9 mouse cellular contexts compared by ENCODE assay signal in the genomic region with DNA sequence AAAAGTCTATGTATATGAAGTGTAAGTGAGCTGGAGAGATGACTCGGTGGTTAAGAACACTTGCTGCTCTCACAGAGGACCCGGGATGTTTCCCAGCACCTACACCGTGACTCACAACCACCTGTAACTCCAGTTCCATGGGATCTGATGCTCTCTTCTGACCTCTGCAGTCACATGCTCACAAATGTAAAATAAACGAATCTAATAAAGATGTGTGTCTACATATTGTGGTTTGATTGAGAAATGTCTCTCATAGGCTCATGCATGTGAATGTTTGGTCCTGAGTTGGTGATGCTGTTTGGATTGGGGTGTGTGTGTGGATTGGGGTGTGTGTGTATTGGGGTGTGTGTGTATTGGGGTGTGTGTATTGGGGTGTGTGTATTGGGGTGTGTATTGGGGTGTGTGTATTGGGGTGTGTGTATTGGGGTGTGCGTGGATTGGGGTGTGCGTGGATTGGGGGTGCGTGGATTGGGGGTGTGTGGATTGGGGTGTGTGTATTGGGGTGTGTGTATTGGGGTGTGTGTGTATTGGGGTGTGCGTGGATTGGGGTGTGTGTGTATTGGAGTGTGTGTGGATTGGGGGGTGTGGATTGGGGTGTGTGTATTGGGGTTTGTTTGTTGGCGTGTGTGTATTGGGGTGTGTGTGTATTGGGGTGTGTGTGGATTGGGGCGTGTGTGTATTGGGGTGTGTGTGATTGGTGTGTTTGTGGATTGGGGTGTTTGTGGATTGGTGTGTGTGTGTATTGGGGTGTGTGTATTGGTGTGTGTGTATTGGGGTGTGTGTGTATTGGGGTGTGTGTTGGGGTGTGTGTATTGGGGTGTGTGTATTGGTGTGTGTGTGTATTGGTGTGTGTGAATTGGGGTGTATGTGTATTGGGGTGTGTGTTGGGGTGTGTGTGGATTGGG. TPM values are rescaled to one million over a fixed set of nuclear protein-coding genes. Genes with fewer than 3 reads are reported as not detected.
A peak's percentile ranks its signal among the peaks of the same experiment; 100 is the strongest.
DNase-seq lines count a peak whose midpoint lies in the region; ATAC-seq and TF ChIP-seq lines count a peak whose summit lies in the region.
"Had no signal": no experiment of that assay in that cellular context is flagged by ENCODE, and none has a peak within 500 bp of the region (broad histone marks: within the 10 kb centered on the region; RNA-seq: fewer than 3 reads in every experiment).

No protein-coding gene starts in this region.

- no peak overlapping the region for H3K4me3 ChIP-seq in intestine, embryonic 14.5 days (ENCODE audit: low read depth, low read length)
- no peak overlapping the region for H3K4me3 ChIP-seq in intestine, embryonic 16.5 days (ENCODE audit: low read length)
- H3K4me3 ChIP-seq in midbrain, postnatal 0 days (ENCODE audit: low read depth, low read length): no peak overlapping the region
- H3K4me3 ChIP-seq in gastrocnemius, adult 2 months: no peak overlapping the region

- peak; percentile 71; the same call in 1 of the 2 replicates for ATAC-seq in intestine, embryonic 14.5 days (replicated peaks; ENCODE audit: low FRiP score, low TSS enrichment, low read depth)
- no peak for ATAC-seq in intestine, embryonic 16.5 days
- ATAC-seq in granulocyte monocyte progenitor cell, adult 5-6 weeks (replicated peaks; ENCODE audit: poor library complexity, severe bottlenecking): peak; percentile 52; the same call in 1 of the 2 replicates
- peak; percentile 83 for ATAC-seq in midbrain, postnatal 0 days (ENCODE audit: low FRiP score)

- H3K9me3 ChIP-seq in intestine, embryonic 14.5 days (ENCODE audit: control insufficient read depth, low read length): no peaks in the 10 kb centered on the region
- H3K9me3 ChIP-seq in intestine, embryonic 16.5 days (ENCODE audit: control insufficient read depth, low read length): no peaks in the 10 kb centered on the region
- no peaks in the 10 kb centered on the region for H3K9me3 ChIP-seq in midbrain, postnatal 0 days (ENCODE audit: low read length)

- intact Hi-C loops in gastrocnemius, adult 2 months (cut with DNase I): no loop called here

- H3K4me1 ChIP-seq in intestine, embryonic 14.5 days (replicated peaks; ENCODE audit: control insufficient read depth, insufficient read depth, low read length): no peaks in the 10 kb centered on the region
- H3K4me1 ChIP-seq in intestine, embryonic 16.5 days (ENCODE audit: control insufficient read depth, insufficient read depth, low read length): no peaks in the 10 kb centered on the region
- no peaks in the 10 kb centered on the region for H3K4me1 ChIP-seq in midbrain, postnatal 0 days (ENCODE audit: insufficient read depth, low read length)

- H3K27ac ChIP-seq in intestine, embryonic 14.5 days (ENCODE audit: low read depth): no peak overlapping the region
- no peak overlapping the region for H3K27ac ChIP-seq in intestine, embryonic 16.5 days (ENCODE audit: low read length)
- H3K27ac ChIP-seq in midbrain, postnatal 0 days (ENCODE audit: low read depth, low read length): no peak overlapping the region
- no peak overlapping the region for H3K27ac ChIP-seq in gastrocnemius, adult 2 months

- no peak overlapping the region for H3K4me2 ChIP-seq in intestine, embryonic 14.5 days (ENCODE audit: low read length)
- no peak overlapping the region for H3K4me2 ChIP-seq in intestine, embryonic 16.5 days (ENCODE audit: low read depth, low read length)
- no peak overlapping the region for H3K4me2 ChIP-seq in midbrain, postnatal 0 days (ENCODE audit: low read depth, low read length, poor library complexity, severe bottlenecking)

- 69% methylated on average over 10 of the region's 10 CpGs for WGBS in intestine, embryonic 14.5 days
- 64% methylated on average over 10 of the region's 10 CpGs for WGBS in intestine, embryonic 16.5 days
- 71% methylated on average over 10 of the region's 10 CpGs for WGBS in midbrain, postnatal 0 days

- DNase-seq in intestine, embryonic 14.5 days (ENCODE audit: low spot score): no peak
- DNase-seq in MN1 (ENCODE audit: low spot score): peak; percentile 58
- DNase-seq in midbrain, postnatal 0 days (ENCODE audit: low spot score): no peak
- DNase-seq in gastrocnemius, adult 2 months: no peak
- DNase-seq in cerebellum, postnatal 14 days: no peak
- DNase-seq in thymus, adult 18-20 months: no peak
- DNase-seq: gastrocnemius, postnatal 10 days had no signal

- H3K36me3 ChIP-seq in intestine, embryonic 14.5 days (ENCODE audit: control insufficient read depth, insufficient read depth, low read length): no peaks in the 10 kb centered on the region
- no peaks in the 10 kb centered on the region for H3K36me3 ChIP-seq in intestine, embryonic 16.5 days (ENCODE audit: control insufficient read depth, insufficient read depth, low read length)
- H3K36me3 ChIP-seq in midbrain, postnatal 0 days (ENCODE audit: insufficient read depth, low read length): no peaks in the 10 kb centered on the region

- H3K27me3 ChIP-seq in intestine, embryonic 14.5 days (replicated peaks; ENCODE audit: control insufficient read depth, insufficient read depth, low read length): no peaks in the 10 kb centered on the region
- no peaks in the 10 kb centered on the region for H3K27me3 ChIP-seq in intestine, embryonic 16.5 days (replicated peaks; ENCODE audit: control insufficient read depth, insufficient read depth, low read length)
- no peaks in the 10 kb centered on the region for H3K27me3 ChIP-seq in midbrain, postnatal 0 days (ENCODE audit: insufficient read depth, low read length)

- H3K9ac ChIP-seq in intestine, embryonic 14.5 days (ENCODE audit: low read length): no peak overlapping the region
- no peak overlapping the region for H3K9ac ChIP-seq in intestine, embryonic 16.5 days (ENCODE audit: low read depth, low read length)
- H3K9ac ChIP-seq in midbrain, postnatal 0 days (replicated peaks; ENCODE audit: low read length, poor library complexity, severe bottlenecking): no peak overlapping the region

- no peak for TF ChIP-seq CTCF in midbrain, postnatal 0 days (IDR thresholded peaks at IDR 0.05)
- no peak for TF ChIP-seq CTCF in gastrocnemius, adult 2 months (IDR thresholded peaks at IDR 0.05)

RNA-seq across cellular contexts. Expression of a gene that starts 46.1 kb away (rescaled TPM):
- 13.2 and 14.0 TPM in 2 replicates for polyA plus RNA-seq in intestine, embryonic 14.5 days (2014; fragmentation: Nextera tagmentation; extraction: Ambion mirVana)
- 7.9 and 8.5 TPM in 2 replicates for polyA plus RNA-seq in intestine, embryonic 16.5 days (2015; fragmentation: Nextera tagmentation; extraction: Ambion mirVana)
- 46.2 and 58.5 TPM in 2 replicates for total RNA-seq in granulocyte monocyte progenitor cell, adult 5-6 weeks (2014; fragmentation: Nextera tagmentation)
- 14.7 and 16.6 TPM in 2 replicates for total RNA-seq in granulocyte monocyte progenitor cell, adult 5-6 weeks (2017)
- total RNA-seq in midbrain, postnatal 0 days (2014; rRNA removed): 133 and 155 TPM in 2 replicates
- polyA plus RNA-seq in midbrain, postnatal 0 days (2015; fragmentation: Nextera tagmentation; extraction: Ambion mirVana): 48.8 and 68.1 TPM in 2 replicates
- 10 to 100 TPM; 28.4 to 30.4 TPM for total RNA-seq in gastrocnemius, adult 2 months (2021)
